Mouse (Mus musculus): ENCODE results near the gene P3h3.
"Not testable (repeated sequence)": the region's sequence is repeated elsewhere in the genome, so short reads cannot be mapped to it uniquely, and the experiment has no call there.

The P3h3 gene

GRCm38 (mm10) chr6:124856916-124857839, at the start of gene P3h3:
TSS of gene P3h3 (minus strand) at chr6:124857752.
- in situ Hi-C loops (cut with MboI; ENCODE audit: low sequenced_read_pairs), result loop anchor here (10.0 kb wide), 1 partner anchor 168 kb away; no protein-coding TSS in a partner anchor

GRCm38 (mm10) chr6:124904991-124905860, 47.7 kb upstream of the P3h3 start:
- in situ Hi-C loops (cut with MboI; ENCODE audit: low sequenced_read_pairs), result no loop called here

GRCm38 (mm10) chr6:124904161-124904981, 46.8 kb upstream of the P3h3 start:
- in situ Hi-C loops (cut with MboI; ENCODE audit: low sequenced_read_pairs), result no loop called here

- in situ Hi-C loops (cut with MboI; ENCODE audit: low sequenced_read_pairs), result no loop called here
Observed at GRCm38 (mm10) chr6:124903580-124904151, 46.1 kb upstream of the P3h3 start.

GRCm38 (mm10) chr6:124901851-124902250, 44.3 kb upstream of the P3h3 start:
- in situ Hi-C loops (cut with MboI; ENCODE audit: low sequenced_read_pairs), result no loop called here

- in situ Hi-C loops (cut with MboI; ENCODE audit: low sequenced_read_pairs), result no loop called here
Observed at GRCm38 (mm10) chr6:124900801-124901480, 43.4 kb upstream of the P3h3 start.

- in situ Hi-C loops (cut with MboI; ENCODE audit: low sequenced_read_pairs), result no loop called here
Observed at GRCm38 (mm10) chr6:124900056-124900800, 42.7 kb upstream of the P3h3 start.

- in situ Hi-C loops (cut with MboI; ENCODE audit: low sequenced_read_pairs), result no loop called here
Observed at GRCm38 (mm10) chr6:124898359-124898758, 40.8 kb upstream of the P3h3 start.

GRCm38 (mm10) chr6:124894113-124894512, 36.6 kb upstream of the P3h3 start:
- in situ Hi-C loops (cut with MboI; ENCODE audit: low sequenced_read_pairs), result not testable (repeated sequence)

GRCm38 (mm10) chr6:124890997-124891396, 33.4 kb upstream of the P3h3 start:
- in situ Hi-C loops (cut with MboI; ENCODE audit: low sequenced_read_pairs), result no loop called here

GRCm38 (mm10) chr6:124888555-124889125, 31.1 kb upstream of the P3h3 start:
- in situ Hi-C loops (cut with MboI; ENCODE audit: low sequenced_read_pairs), result no loop called here

GRCm38 (mm10) chr6:124887986-124888385, 30.4 kb upstream of the P3h3 start, which contains the start of gene Cd4:
TSS of gene Cd4 (minus strand) at chr6:124888221.
- in situ Hi-C loops (cut with MboI; ENCODE audit: low sequenced_read_pairs), result no loop called here

- in situ Hi-C loops (cut with MboI; ENCODE audit: low sequenced_read_pairs), result no loop called here
Observed at GRCm38 (mm10) chr6:124885956-124886381, 28.4 kb upstream of the P3h3 start.

- in situ Hi-C loops (cut with MboI; ENCODE audit: low sequenced_read_pairs), result no loop called here
Observed at GRCm38 (mm10) chr6:124884714-124885500, 27.4 kb upstream of the P3h3 start.

- in situ Hi-C loops (cut with MboI; ENCODE audit: low sequenced_read_pairs), result no loop called here
Observed at GRCm38 (mm10) chr6:124883351-124883750, 25.8 kb upstream of the P3h3 start.

GRCm38 (mm10) chr6:124881821-124882220, 24.3 kb upstream of the P3h3 start:
- in situ Hi-C loops (cut with MboI; ENCODE audit: low sequenced_read_pairs), result no loop called here

- in situ Hi-C loops (cut with MboI; ENCODE audit: low sequenced_read_pairs), result no loop called here
Observed at GRCm38 (mm10) chr6:124879390-124879789, 21.8 kb upstream of the P3h3 start.

- in situ Hi-C loops (cut with MboI; ENCODE audit: low sequenced_read_pairs), result no loop called here
Observed at GRCm38 (mm10) chr6:124874348-124874747, 16.8 kb upstream of the P3h3 start.

Measured in CH12F3 (cell line).